ENCODE assay signal across 8 mouse cellular contexts in the genomic region with DNA sequence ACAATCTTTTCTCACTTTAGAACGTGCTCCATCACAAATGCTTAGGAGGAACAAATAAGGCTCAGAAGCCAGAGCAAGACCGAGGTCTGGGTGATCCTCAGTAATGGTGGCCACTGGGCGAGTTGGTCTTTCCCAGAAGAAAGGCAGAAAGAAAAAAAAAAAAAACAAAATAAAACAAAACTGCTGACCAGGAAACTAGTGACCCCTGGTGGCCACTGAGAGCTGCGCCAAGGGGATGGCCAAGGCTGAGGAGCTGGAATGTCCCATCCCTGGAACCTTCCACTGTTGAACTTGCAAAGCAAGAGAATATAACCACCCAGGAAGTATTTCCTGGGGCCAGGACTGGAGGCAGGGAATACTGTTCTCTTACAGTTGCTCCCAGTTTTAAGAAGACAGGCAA. TPM values are rescaled to one million over a fixed set of nuclear protein-coding genes. Genes with fewer than 3 reads are reported as not detected.
DNase-seq lines count a peak whose midpoint lies in the region; ATAC-seq lines count a peak whose summit lies in the region.

No protein-coding gene starts in this region.

- no peaks in the 10 kb centered on the region for H3K4me1 ChIP-seq in hindbrain, embryonic 14.5 days (replicated peaks; ENCODE audit: control insufficient read depth, insufficient read depth, low read length)
- H3K4me1 ChIP-seq in hindbrain, embryonic 16.5 days (ENCODE audit: control insufficient read depth, insufficient read depth, low read depth, low read length): no peaks in the 10 kb centered on the region

- H3K9me3 ChIP-seq in hindbrain, embryonic 14.5 days (ENCODE audit: control insufficient read depth, low read length): no peaks in the 10 kb centered on the region
- no peaks in the 10 kb centered on the region for H3K9me3 ChIP-seq in hindbrain, embryonic 16.5 days (ENCODE audit: control insufficient read depth, low read length)

- no peaks in the 10 kb centered on the region for H3K27me3 ChIP-seq in hindbrain, embryonic 14.5 days (ENCODE audit: control insufficient read depth, insufficient read depth, low read length)
- H3K27me3 ChIP-seq in hindbrain, embryonic 16.5 days (replicated peaks; ENCODE audit: control insufficient read depth, insufficient read depth, low read length): no peaks in the 10 kb centered on the region

- peak; percentile 66 for DNase-seq in hindbrain, embryonic 14.5 days (ENCODE audit: low spot score)
- DNase-seq in urinary bladder, postnatal 25 days (ENCODE audit: low spot score): peak; percentile 55
- DNase-seq in urinary bladder, postnatal 10 days (ENCODE audit: low spot score): no peak
- DNase-seq in cerebellum, postnatal 10 days: peak; percentile 76 to 83
- DNase-seq in heart, postnatal 14 days: peak; percentile 63 to 79
- DNase-seq in lung, postnatal 36 days: peak; percentile 74
- no peak for DNase-seq in urinary bladder, adult 18-20 months (ENCODE audit: low spot score in 2 of 2)

- no peak overlapping the region for H3K4me3 ChIP-seq in hindbrain, embryonic 14.5 days (replicated peaks; ENCODE audit: low read length)
- H3K4me3 ChIP-seq in hindbrain, embryonic 16.5 days (ENCODE audit: low read length): no peak overlapping the region

- WGBS in hindbrain, embryonic 14.5 days: 40% methylated on average over 4 of the region's 4 CpGs
- 36% methylated on average over 4 of the region's 4 CpGs for WGBS in hindbrain, embryonic 16.5 days

- intact Hi-C loops in heart, postnatal 14 days (cut with DNase I): loop anchor here (1.0 to 5.0 kb wide), 2 partner anchors 227 to 301 kb away; no protein-coding TSS in a partner anchor

- no peak for ATAC-seq in hindbrain, embryonic 14.5 days (ENCODE audit: low FRiP score)
- no peak for ATAC-seq in hindbrain, embryonic 16.5 days

- H3K9ac ChIP-seq in hindbrain, embryonic 14.5 days: no peak overlapping the region
- H3K9ac ChIP-seq in hindbrain, embryonic 16.5 days (ENCODE audit: low read depth, low read length): no peak overlapping the region

- H3K27ac ChIP-seq in hindbrain, embryonic 14.5 days: no peak overlapping the region
- H3K27ac ChIP-seq in hindbrain, embryonic 16.5 days (ENCODE audit: low read depth, low read length): no peak overlapping the region

- H3K4me2 ChIP-seq in hindbrain, embryonic 14.5 days (replicated peaks): no peak overlapping the region
- H3K4me2 ChIP-seq in hindbrain, embryonic 16.5 days (ENCODE audit: low read length): no peak overlapping the region

- H3K36me3 ChIP-seq in hindbrain, embryonic 14.5 days (replicated peaks; ENCODE audit: control insufficient read depth, insufficient read depth): peaks cover 45% of the 10 kb centered on the region
- peaks cover 15% of the 10 kb centered on the region for H3K36me3 ChIP-seq in hindbrain, embryonic 16.5 days (ENCODE audit: control insufficient read depth, insufficient read depth, low read length)

RNA-seq across cellular contexts. Expression of a gene that starts 13.6 kb away (rescaled TPM):
- 19.3 and 21.3 TPM in 2 replicates for polyA plus RNA-seq in hindbrain, embryonic 14.5 days (2014; fragmentation: Nextera tagmentation; extraction: Ambion mirVana)
- polyA plus RNA-seq in hindbrain, embryonic 16.5 days (2015; fragmentation: Nextera tagmentation; extraction: Ambion mirVana): 33.5 and 34.0 TPM in 2 replicates
- total RNA-seq in heart, postnatal 14 days (2021): 10 to 100 TPM; 12.4 to 13.5 TPM

RNA-seq across cellular contexts. Expression of a gene that starts 28.4 kb away (rescaled TPM):
- polyA plus RNA-seq in hindbrain, embryonic 14.5 days (2014; fragmentation: Nextera tagmentation; extraction: Ambion mirVana): 12.7 and 14.3 TPM in 2 replicates
- polyA plus RNA-seq in hindbrain, embryonic 16.5 days (2015; fragmentation: Nextera tagmentation; extraction: Ambion mirVana): 11.9 and 13.8 TPM in 2 replicates
- 10 to 100 TPM; 17.0 to 40.3 TPM for total RNA-seq in heart, postnatal 14 days (2021)

RNA-seq across cellular contexts. Expression of a gene that starts 59.4 kb away (rescaled TPM):
- 11.3 and 11.5 TPM in 2 replicates for polyA plus RNA-seq in hindbrain, embryonic 14.5 days (2014; fragmentation: Nextera tagmentation; extraction: Ambion mirVana)
- 12.8 and 13.8 TPM in 2 replicates for polyA plus RNA-seq in hindbrain, embryonic 16.5 days (2015; fragmentation: Nextera tagmentation; extraction: Ambion mirVana)
- 10 to 100 TPM; 38.6 to 41.8 TPM for total RNA-seq in heart, postnatal 14 days (2021)

Comparison
In these comparisons a context has a peak if more than half of its experiments do, and no peak if none do; other contexts are left out.
1. DNase-seq: peak in hindbrain, embryonic 14.5 days (single experiment), urinary bladder, postnatal 25 days (single experiment), cerebellum, postnatal 10 days (2 of 2), heart, postnatal 14 days (2 of 2) and lung, postnatal 36 days (single experiment); none in urinary bladder, postnatal 10 days (single experiment) and urinary bladder, adult 18-20 months (0 of 2).